Mouse (Mus musculus) heart, postnatal 0 days (tissue): ENCODE results near the gene Yars. TPM values are rescaled to one million over a fixed set of nuclear protein-coding genes. Genes with fewer than 3 reads are reported as not detected.

ENCODE experiments used
- ATAC-seq: fragments of 200-750 bp; cut with Nextera tagmentation; 2 replicates; pipeline ENCODE4 v1.8.0; 2017; ENCODE audit warnings: low read depth, moderate number of reproducible peaks, moderate library complexity; ENCODE audit not compliant: insufficient read depth
- DNase-seq: peaks from one replicate; pipeline ENCODE4 v3.0.0-alpha.2; 2016; ENCODE audit warnings: low spot score
- H3K27ac ChIP-seq: fragments of 300-500 bp; sonication (generic); 2 replicates; pipeline ENCODE4 v1.5.1; 2014; ENCODE audit warnings: low read depth, mild to moderate bottlenecking
- H3K27me3 ChIP-seq: fragments of 300-500 bp; sonication (generic); 2 replicates; pipeline ENCODE4 v1.6.1; 2014; ENCODE audit warnings: low read length, mixed read lengths; ENCODE audit not compliant: control insufficient read depth, insufficient read depth
- H3K36me3 ChIP-seq: fragments of 300-500 bp; sonication (generic); replicated peaks from 2 replicates; pipeline ENCODE4 v1.6.1; 2014; ENCODE audit warnings: low read length, mixed read lengths; ENCODE audit not compliant: control insufficient read depth, insufficient read depth
- H3K4me1 ChIP-seq: fragments of 300-500 bp; sonication (generic); 2 replicates; pipeline ENCODE4 v1.6.1; 2014; ENCODE audit warnings: antibody characterized with exemption; ENCODE audit not compliant: control insufficient read depth, insufficient read depth
- H3K4me2 ChIP-seq: fragments of 300-500 bp; sonication (generic); 2 replicates; pipeline ENCODE4 v1.6.1; 2014; ENCODE audit warnings: low read depth, mild to moderate bottlenecking, low read length, moderate library complexity
- H3K4me3 ChIP-seq: fragments of 300-500 bp; sonication (generic); 2 replicates; pipeline ENCODE4 v1.5.1; 2014; ENCODE audit warnings: low read depth, low read length
- H3K9ac ChIP-seq: fragments of 300-500 bp; sonication (generic); replicated peaks from 2 replicates; pipeline ENCODE4 v1.6.1; 2014; ENCODE audit warnings: low read depth, low read length, mixed read lengths
- H3K9me3 ChIP-seq: fragments of 300-500 bp; sonication (generic); replicated peaks from 2 replicates; pipeline ENCODE4 v1.6.1; 2016; ENCODE audit warnings: low read length; ENCODE audit not compliant: control insufficient read depth
- CTCF ChIP-seq: IDR thresholded peaks from 2 replicates; pipeline ENCODE4 v1.5.1; 2016; ENCODE audit warnings: antibody characterized with exemption, control low read depth, low read depth
- EP300 ChIP-seq: IDR thresholded peaks from 2 replicates; pipeline ENCODE4 v1.6.1; 2016; ENCODE audit warnings: antibody characterized with exemption, low read depth
- WGBS: fragments of 180-500 bp; shearing (Covaris S2); extraction: QIAGEN DNeasy Blood & Tissue Kit; methylation state at CpG from one replicate; pipeline ENCODE4 v1.1.7; 2014; 5-methylcytosine and 5-hydroxymethylcytosine counted together
- polyA plus RNA-seq: library from polyadenylated mRNA; unstranded; fragments of >200 nt; fragmentation: Nextera tagmentation; extraction: Ambion mirVana; gene quantifications from 2 replicates; pipeline ENCODE4 v1.2.1, GENCODE M21; 2015
- total RNA-seq: library from RNA; depleted of rRNA; stranded (reverse); fragments of >200 nt; gene quantifications from 2 replicates; pipeline ENCODE4 v1.2.3, GENCODE M21; 2014; ENCODE audit warnings: low replicate concordance

The Yars gene
- total and polyA plus RNA-seq, 2 experiments from 2014 or later = 24.7 to 31.5 TPM

- H3K9ac ChIP-seq = no peak overlapping the region
Measured at GRCm38 (mm10) chr4:129147552-129148103, 41.9 kb upstream of the Yars start.

GRCm38 (mm10) chr4:129149321-129149720 lies 40.2 kb upstream of the Yars start:
- H3K36me3 ChIP-seq = peaks cover 46% of the 10 kb centered on the region
- no peak for TF ChIP-seq EP300
- no peak for TF ChIP-seq CTCF
- ATAC-seq = no peak

More at GRCm38 (mm10) chr4:129147552-129148103, 41.9 kb upstream of the Yars start:
- Histone ChIP-seq H3K36me3 (peaks cover 30% of the 10 kb centered on the region), H3K4me1 (peaks cover 18% of the 10 kb centered on the region), H3K4me3 (no peak overlapping the region), H3K27me3 (no peaks in the 10 kb centered on the region), H3K4me2 (0 out of 2 replicates have a peak overlapping the region, but pooled peaks have one; percentile 4), H3K27ac (0 out of 2 replicates have a peak overlapping the region, but pooled peaks have one; percentile 43), H3K9me3 (no peaks in the 10 kb centered on the region)
- 47% methylated on average over 13 of the region's 13 CpGs for WGBS
- TF ChIP-seq CTCF (no peak), EP300 (no peak)
- ATAC-seq = no peak
- DNase-seq = no peak

DNA sequence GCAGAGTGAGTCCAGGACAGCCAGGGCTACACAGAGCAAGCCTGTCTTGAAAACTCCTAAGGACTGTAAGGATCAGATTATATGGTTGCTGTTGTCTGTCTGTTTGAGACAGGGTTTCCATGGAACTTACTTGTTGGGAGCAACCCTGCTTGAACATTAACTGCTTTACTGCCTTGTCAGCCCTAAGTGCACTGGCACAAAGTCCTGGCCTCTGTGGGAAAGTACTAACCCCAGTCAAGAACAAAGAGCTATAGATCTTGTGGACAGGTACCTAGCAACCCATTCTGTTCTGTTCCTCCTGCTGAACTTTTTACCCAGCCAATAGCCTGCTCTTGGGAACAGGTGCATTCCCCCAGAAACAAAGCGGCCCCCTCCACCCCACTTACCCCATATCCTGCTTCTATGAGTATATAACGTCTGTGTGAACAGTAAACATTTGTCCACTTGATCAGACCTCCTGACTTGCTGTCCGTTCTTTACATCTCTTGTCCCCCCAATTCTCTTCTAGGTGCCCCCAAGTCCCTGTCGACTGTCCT lies 38.2 kb upstream of the Yars start:
- H3K36me3 ChIP-seq = peaks cover 60% of the 10 kb centered on the region
- no peak for TF ChIP-seq CTCF
- no peak for TF ChIP-seq EP300

More at GRCm38 (mm10) chr4:129149321-129149720, 40.2 kb upstream of the Yars start:
- H3K27ac ChIP-seq = no peak overlapping the region
- no peak overlapping the region for H3K4me2 ChIP-seq
- no peaks in the 10 kb centered on the region for H3K9me3 ChIP-seq
- peaks cover 12% of the 10 kb centered on the region for H3K4me1 ChIP-seq
- H3K9ac ChIP-seq = no peak overlapping the region
- no peak overlapping the region for H3K4me3 ChIP-seq
- no peaks in the 10 kb centered on the region for H3K27me3 ChIP-seq
- no peak for DNase-seq
- 91% methylated on average over 1 of the region's 1 CpGs for WGBS

DNA sequence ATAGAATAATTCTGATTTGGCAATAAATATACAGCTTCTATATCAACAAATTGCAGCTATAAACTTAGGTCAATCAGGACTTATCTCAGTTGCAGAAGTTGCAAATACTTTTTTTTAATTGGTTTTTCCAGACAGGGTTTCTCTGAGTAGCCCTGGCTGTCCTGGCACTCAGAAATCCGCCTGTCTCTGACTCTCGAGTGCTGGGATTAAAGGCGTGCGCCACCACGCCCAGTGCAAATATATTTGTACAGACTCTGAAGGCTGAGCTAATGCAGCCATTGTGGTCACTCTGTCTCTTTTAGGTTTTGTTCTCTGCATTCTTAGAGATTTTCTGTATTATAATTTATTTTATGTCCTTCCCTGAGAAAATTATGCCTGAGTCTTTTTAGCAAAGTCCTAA lies 32.0 kb upstream of the Yars start:
- Histone ChIP-seq H3K27me3 (no peaks in the 10 kb centered on the region), H3K4me1 (peaks cover 4% of the 10 kb centered on the region; the same call in 1 of the 2 replicates), H3K9me3 (no peaks in the 10 kb centered on the region), H3K27ac (no peak overlapping the region), H3K36me3 (peaks cover 54% of the 10 kb centered on the region), H3K4me2 (no peak overlapping the region), H3K9ac (no peak overlapping the region), H3K4me3 (no peak overlapping the region)
- no peak for TF ChIP-seq CTCF
- no peak for TF ChIP-seq EP300
- 82% methylated on average over 5 of the region's 5 CpGs for WGBS
- ATAC-seq (no peak), DNase-seq (no peak)

More for the DNA sequence above, 38.2 kb upstream of the Yars start:
- no peak overlapping the region for H3K4me2 ChIP-seq
- H3K4me1 ChIP-seq = peaks cover 4% of the 10 kb centered on the region; the same call in 1 of the 2 replicates
- no peak overlapping the region for H3K9ac ChIP-seq
- H3K27ac ChIP-seq = no peak overlapping the region
- H3K9me3 ChIP-seq = no peaks in the 10 kb centered on the region
- 92% methylated on average over 4 of the region's 4 CpGs for WGBS
- no peak for DNase-seq
- no peak for ATAC-seq
- no peaks in the 10 kb centered on the region for H3K27me3 ChIP-seq
- no peak overlapping the region for H3K4me3 ChIP-seq

DNA sequence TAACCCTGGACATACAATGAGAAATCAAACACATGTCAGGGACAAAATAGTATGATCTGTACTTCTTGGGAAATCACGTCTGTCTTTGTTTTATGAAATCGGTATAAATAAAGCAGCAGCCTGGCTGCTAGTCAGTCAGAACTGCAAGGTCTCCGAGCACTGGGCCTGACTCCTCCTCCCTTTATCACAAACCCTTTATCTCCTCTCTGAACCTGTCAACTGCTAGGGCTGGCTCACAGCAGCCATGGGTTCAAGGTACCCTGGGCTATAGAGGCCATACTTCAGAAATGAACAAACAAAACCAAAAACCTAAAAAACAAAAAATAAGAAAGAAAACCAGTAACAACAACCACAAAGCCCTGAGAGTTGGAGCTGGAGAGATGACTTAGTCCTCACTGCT lies 31.0 kb upstream of the Yars start:
- Histone ChIP-seq H3K27ac (peak overlapping the region; percentile 9; the same call in 1 of the 2 replicates), H3K9me3 (no peaks in the 10 kb centered on the region), H3K4me3 (no peak overlapping the region), H3K4me1 (peaks cover 4% of the 10 kb centered on the region; the same call in 1 of the 2 replicates), H3K27me3 (no peaks in the 10 kb centered on the region), H3K36me3 (peaks cover 49% of the 10 kb centered on the region), H3K4me2 (no peak overlapping the region), H3K9ac (no peak overlapping the region)
- no peak for DNase-seq
- TF ChIP-seq EP300 = no peak
- no peak for TF ChIP-seq CTCF
- WGBS = 22% methylated on average over 3 of the region's 3 CpGs
- no peak for ATAC-seq

DNA sequence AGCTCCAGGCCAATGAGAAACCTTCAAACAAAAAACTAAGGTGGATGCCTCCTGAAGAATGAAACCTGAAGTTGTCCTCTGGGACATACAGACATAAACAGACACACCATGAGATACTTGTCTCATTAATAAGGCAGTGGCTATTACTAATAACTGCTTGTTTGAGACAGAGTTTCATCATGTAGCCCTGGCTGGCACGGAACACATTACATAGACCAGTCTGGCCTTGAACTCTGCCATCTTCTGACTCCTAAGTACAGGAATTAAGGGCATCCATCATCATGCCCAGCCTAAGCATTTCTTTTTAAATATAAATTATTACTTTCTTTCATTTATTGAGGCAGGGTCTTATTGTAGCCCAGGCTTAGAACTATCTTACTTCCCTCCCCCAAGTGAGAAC lies 28.5 kb upstream of the Yars start:
- TF ChIP-seq CTCF = no peak
- TF ChIP-seq EP300 = no peak
- peaks cover 4% of the 10 kb centered on the region; the same call in 1 of the 2 replicates for H3K4me1 ChIP-seq
- no peak for DNase-seq
- no peak overlapping the region for H3K27ac ChIP-seq
- no peak overlapping the region for H3K4me2 ChIP-seq
- no peak overlapping the region for H3K9ac ChIP-seq
- H3K36me3 ChIP-seq = peaks cover 40% of the 10 kb centered on the region
- H3K27me3 ChIP-seq = no peaks in the 10 kb centered on the region
- ATAC-seq = no peak
- no peaks in the 10 kb centered on the region for H3K9me3 ChIP-seq
- WGBS = 90% methylated on average over 1 of the region's 1 CpGs
- no peak overlapping the region for H3K4me3 ChIP-seq
